Mouse (Mus musculus) right cerebral cortex, postnatal 36 days (tissue): Measurements from ENCODE around the gene Zbtb9.

Source experiments
- DNase-seq, 2 experiments: peaks; one replicate each; pipeline ENCODE4 v3.0.0; 2022; ENCODE audit warnings: low spot score in 2 of 2, mixed read lengths in 1 of 2

Gene Zbtb9

DNA sequence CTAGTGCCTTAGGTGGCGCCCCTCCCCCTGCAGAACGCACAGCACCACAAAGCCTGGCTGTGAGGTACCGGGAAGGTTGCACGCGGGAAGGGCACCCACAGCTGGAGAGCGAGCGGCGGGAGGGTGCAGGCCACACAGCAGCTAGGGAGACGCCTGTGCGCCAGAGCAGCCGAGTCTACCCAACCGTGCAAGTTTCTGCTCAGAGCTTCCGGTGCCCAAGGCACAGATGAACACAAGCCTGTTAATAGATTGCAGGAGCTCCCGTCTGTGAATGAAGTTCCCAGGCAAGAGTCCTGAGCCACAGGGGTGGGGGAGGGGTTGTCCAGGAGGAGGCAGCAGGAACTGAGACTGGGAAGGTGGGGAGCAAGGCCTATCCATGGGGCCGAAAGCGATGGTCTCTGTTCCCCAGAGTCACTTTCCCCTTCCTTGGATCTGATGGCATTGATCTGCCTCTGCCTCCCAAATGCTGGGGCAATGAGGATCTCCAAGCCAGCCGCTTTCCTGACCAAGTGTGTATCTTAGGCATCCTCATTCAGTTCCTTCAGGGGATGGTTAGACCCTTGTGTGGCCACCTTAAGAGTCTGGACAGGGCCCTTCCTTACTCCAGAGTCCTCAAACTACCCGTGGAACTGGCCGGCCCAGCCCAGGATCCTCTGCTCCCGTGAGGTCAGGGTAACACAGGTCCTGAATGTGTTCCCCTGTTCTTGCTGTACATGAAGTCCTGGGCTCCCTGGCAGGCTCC, 67.5 kb downstream of the Zbtb9 start:
- no peak for DNase-seq

DNA sequence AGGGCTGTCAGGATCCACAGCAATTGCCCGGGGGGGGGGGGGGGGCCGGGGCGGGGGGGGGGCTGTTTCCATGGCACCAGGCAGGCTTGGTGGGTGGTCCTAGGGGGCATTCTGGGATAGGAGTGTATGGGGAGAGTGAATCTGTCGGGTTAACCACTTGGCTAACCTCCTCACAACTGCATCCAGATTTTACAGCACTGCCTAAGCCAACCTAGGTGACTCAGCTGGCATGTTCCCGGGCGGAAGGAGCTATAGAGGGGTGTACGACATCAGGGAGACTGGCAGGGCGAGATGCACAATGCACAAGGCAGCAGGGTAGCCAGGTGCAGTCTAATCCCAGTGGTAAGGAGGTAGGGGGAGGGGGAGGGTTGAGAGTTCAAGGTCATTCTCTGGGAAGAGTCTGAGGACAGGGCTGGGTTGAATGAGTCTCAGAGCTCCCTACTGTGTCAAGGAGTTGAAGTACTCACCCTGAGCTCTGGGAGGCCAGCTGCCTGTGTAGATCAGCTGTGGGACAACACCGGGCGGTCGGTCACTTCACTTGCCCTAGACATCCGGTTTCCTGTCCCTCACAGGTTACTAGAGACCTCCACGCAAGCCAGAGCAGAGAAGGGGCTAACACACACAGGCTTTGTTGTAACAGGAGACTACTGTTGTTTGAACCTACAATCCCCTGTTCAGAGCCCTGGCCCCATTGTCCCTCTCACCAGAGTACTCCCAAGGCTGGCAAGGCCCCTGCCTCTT, 68.2 kb downstream of the Zbtb9 start:
- no peak for DNase-seq

DNA sequence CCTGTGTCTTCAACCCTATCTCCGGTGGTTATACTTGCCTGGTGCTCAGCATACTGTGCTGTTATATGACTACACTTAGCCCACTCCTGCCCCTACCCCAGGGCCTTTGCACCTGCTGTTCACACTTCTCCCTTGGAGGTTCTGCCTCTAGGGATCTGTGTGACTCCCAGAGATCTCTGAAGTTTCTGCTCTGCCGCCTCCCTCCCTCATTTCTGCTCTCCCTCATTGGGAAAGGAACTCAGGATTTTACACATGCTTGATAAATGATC, 68.8 kb downstream of the Zbtb9 start:
- no peak for DNase-seq

DNA sequence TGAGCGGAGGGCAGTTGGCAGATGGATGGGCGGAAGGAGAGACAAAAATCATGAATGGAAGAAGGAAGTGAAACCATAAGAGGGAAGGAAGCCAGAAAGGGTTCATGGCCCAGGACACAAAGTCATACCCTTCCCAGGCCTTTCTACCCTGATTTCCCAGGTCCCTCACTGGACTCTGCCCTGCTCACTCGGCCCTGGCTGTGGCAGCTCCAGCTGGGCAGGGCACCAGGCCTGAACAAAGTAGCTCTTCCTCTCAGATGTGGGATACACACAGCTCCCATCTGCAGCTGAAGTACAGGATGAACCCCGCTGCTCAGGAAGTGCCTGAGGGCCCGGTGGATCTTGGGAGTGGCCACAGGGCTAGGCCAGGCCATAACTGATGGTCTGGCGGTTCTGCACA, 69.9 kb downstream of the Zbtb9 start:
- DNase-seq, result no peak

DNA sequence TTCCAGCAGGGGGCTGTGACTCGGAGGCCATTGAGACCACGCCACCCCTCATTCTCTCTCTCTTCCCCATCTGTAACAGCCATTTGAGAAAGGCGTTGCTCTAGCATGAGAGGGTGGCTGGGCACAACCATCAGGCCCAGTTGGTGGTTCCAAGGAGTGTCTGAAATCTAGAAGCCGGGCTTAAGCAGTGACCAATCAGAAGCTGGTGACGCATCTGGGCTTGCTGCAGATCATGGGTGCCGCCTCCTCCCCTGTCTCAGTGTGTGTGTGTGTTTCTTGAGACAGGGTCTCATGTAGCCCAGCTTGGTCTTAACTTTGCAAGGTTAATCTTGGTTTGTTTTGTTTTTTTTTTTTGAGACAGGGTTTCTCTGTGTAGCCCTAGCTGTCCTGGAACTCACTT, 72.2 kb downstream of the Zbtb9 start:
- no peak for DNase-seq

DNA sequence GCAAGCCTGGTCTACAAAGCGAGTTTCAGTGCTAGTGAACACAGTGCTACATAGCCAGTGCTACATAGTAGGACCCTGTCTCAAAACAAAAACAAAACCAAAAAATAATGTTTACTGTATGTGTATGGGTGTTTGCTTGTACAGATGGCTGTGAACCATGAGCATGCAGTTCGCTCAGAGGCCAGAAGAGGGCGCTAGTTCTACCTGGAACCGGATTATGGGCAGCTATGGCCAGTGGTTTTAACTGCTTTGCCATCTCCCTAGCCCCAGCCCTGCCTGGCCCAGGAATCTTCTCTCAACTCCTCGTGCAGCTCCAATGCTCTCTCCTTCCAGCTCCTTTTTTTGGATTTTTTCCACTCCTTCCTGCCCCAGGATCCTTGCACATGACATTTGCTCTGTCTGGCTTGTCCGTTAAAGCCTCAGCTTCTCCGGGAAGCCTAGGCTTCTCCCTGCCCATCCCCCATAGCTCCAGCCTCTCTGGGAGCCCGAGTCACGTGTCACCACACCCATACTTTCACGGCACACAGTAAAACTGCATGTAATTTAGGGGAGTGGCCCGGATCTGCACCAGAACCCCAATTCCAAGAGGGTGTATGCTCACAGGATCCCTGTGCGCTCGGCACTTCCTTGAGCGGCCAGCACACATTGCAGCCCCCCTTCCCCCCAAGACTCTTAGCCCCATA, 74.9 kb downstream of the Zbtb9 start:
- no peak for DNase-seq

DNA sequence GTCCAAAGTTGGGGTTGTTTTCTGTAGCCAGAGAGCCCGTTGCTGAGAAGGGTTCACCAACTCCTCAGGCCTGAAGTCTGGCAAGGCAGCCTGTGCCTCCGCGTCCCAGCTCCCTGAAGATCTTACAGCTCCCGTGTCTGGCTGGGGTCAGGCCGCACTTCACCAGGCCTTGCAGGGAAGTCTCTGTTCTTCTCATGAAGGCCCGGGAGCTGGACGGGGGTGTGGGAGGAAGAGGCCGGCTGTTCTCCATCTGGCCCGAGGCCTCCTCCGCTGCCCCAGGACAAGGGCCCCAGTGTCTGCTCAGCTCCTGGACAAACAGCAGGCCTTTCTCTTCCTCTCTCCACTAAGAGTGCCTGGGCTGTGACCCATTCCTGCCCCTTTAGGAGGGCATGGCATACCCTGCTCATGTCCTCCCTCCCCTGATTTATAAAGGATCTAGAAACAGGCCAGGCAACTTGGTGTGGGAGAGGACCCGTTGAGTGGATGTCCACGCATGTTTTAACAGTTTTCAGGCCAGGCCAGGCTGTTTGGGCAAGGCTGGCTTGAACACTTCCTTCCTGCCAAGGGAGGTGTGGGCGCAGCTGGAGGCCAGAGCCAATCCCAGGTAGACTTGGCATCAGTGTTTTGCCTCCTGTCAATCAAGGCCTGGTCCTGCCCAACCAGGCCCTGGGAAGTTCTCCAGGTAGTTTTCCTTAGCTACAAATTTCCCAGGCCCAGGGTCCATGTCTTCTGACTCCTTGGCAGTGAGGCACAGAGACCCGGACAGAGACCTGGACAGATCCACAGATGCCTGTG, 75.7 kb downstream of the Zbtb9 start:
- no peak for DNase-seq

DNA sequence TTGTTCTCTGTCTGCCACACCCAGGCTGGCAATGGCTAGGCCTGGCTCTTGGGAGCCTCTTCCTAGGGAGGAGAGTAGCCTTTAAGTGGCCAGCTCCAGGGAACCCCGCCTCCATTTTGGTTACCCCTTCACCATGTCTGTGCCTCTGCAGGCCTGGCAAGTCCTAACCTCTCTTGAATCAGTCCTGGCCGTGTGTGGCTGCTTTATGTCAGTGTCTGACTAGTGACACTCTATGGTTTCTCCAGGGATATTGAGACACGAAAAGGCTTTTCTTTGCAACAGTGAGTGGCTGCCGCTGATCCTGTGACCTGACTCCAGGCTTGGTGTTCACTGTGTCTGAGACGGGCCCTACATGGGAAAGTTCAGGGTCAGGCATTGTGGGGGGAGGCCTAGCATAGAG, 77.9 kb downstream of the Zbtb9 start:
- no peak for DNase-seq

DNA sequence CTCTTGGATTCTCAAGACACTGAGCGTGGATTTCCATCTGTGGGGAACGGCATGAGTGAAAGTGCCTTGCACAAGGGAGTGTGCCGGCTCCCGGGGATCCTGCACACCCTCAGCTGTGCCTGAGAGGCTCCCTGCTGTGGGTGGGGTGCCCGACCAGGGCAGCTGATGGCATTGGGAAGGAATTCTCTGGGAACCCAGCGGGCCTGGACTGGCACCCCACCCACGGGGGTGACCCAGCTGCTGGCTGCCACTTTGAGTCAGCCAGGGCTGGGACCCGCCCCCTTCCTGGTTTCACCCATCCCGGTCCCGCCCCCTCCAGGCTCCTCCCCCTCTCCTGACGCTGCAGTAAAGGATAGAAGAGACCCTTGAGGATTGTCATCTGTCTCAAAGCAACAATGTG, 78.5 kb downstream of the Zbtb9 start:
- DNase-seq, result no peak

DNA sequence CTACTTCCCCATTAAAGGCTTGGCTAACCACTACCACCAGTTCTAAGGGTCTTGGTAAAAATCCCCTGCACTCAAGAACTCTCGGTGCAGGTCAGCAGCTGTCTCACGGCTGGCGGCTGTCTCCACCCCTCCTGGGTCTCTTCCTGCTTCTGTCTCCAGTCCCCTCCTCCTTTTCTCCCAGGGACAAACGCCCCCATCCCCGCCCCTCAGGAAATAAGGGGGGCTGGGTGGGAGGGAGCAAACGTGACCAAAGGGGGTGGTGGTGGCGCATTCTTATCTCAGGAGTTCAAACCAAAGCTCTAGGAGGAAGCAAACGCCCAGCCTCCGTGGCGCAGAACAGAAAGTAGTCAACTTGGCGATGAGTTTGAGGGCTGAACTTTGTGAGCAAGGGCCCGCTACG, 83.2 kb downstream of the Zbtb9 start:
- DNase-seq, result no peak

DNA sequence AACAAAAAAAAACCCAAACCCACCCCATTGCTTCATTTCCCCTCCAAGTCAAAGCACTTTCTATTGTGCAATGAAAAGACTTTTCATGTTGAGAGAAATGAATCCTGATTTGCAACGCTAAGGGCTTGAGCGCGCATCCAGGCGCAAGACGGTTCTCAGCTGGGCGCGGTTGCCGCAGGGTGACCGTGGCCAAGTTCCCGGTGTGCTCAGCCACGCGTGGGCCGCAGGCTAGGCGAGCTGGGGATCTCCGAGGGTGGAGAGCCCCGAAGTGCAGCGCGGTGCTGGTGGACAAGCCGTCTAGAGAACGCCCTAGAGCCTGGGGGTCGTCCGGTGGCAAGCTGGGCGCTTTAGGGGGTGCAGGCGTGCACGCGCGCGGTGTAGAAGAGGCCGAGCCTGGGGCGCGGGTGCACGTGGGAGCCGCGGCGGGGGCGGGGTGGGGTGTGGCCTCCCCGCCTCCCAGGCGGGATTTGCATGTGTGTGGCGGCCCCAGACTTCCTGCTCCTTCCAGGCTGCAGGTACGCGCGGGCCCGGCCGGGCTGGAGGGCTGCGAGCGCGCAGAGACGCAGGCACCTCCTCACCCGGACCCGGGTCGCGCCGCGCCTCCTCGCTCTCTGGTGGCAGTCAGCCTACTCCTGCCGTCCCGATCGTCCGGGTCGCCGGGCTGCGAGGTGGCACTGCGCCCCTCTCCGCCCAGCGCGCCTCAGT, 84.0 kb downstream of the Zbtb9 start, which contains the start of gene Itpr3:
TSS of gene Itpr3 (plus strand) at position 493 of the 705 bp plus-strand sequence.
- DNase-seq, result no peak

DNA sequence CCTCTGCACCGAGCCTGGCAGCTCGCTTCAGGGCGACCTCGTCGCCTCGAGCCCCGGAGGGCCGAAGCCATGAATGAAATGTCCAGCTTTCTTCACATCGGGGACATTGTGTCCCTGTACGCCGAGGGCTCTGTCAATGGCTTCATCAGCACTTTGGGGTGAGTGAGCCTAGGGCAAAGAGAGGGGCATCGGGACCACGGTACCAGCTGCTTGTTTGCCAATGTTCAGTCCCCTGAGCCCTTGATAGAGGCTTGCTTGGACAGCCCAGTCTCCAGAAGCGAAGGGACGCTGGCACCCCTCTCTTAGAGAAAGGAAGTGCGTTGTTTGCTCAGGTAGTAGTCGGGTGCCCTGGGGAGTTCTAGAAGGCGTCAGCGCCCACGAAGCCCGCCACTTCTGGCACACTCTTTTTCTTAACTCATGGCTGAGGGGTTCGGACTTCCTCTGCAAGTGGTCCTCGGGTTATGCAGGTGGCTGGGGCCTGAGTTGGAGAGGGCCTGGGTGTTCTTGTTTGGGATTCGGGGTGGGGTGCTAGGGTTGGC, 84.6 kb downstream of the Zbtb9 start:
- no peak for DNase-seq
